Mouse (Mus musculus): ENCODE measurements around the gene Jchain. TPM values are rescaled to one million over a fixed set of nuclear protein-coding genes. Genes with fewer than 3 reads are reported as not detected.
A peak's percentile ranks its signal among the peaks of the same experiment; 100 is the strongest.
"Not testable (repeated sequence)": the region's sequence is repeated elsewhere in the genome, so short reads cannot be mapped to it uniquely, and the experiment has no call there.

Gene Jchain
- total RNA-seq (2021): under 1 TPM in 1 of 2 experiments, not detected in 1; 0.38 TPM

DNA sequence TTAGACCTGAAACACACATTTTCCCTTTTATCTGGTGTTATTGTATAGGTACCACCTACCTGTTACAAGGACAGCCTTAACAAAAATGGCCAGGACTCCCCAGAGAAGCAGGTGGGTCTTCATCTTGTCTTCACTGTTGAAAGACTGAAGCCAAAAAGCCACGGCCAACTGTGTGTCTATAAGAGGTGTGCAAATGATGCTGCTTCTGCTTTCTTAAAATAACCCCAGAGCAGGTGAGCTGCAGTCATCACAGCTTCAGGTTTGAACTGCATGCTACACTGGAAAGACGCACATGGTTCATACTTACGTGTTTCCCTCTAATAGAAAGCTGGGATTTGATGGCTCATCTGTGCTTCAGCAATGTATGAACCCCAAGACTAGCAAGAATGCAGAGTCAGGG lies at the start of gene Jchain:
Gene Jchain, minus strand, starts transcription at position 235 of the 400 bp plus-strand sequence.
- intact Hi-C loops (cut with DNase I): no loop called here

DNA sequence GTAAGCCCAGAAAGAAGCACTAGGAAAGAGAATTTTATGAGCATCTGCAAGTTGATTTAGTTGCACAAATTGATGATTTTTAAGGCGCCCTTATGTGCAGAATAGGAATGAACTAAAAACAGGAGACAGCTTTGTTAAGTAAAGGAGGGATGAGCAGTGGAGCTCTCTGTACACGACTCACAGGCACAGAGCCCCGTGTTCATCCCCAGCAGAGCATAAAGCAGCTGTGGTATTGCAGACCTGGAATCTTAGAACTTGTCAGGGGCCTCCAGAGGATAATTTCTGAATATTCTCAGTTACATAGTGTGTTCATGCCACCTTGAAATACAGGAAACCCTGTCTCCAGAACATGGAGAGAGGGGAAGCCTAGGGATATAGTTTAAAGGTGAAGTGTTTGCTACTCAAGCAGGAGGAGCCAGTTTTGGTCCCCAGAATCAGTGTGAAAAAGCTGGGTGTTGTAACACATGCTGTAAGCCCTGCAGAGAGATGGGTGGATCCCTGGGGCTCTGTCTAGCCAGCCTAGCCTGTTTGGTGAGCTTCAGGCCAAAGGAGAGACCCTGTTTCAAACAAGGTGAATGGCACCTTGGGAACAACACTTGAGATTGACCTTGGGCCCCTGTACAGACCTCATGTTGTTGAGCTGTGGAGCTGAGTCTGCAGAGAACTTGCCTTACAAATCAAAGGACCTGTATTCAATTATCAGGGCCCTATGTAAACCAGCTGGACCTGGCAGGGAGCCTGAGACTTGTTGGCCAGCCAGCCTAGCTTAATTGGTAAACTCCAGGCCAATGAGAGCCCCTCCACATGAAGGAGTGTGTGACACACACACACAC lies 48.0 kb upstream of the Jchain start:
- intact Hi-C loops (cut with DNase I): no loop called here
- DNase-seq: no peak

More for the DNA sequence above, at the start of gene Jchain:
- no peak for DNase-seq

- DNase-seq: no peak
- intact Hi-C loops (cut with DNase I): no loop called here
Observed at GRCm38 (mm10) chr5:88574829-88575228, 47.1 kb upstream of the Jchain start.

- intact Hi-C loops (cut with DNase I): loop anchor here (5.0 kb wide), 2 partner anchors 108 to 193 kb away; partner anchors contain the start of genes Dck and Grsf1
Observed at GRCm38 (mm10) chr5:88569541-88569940, 41.9 kb upstream of the Jchain start.

DNA sequence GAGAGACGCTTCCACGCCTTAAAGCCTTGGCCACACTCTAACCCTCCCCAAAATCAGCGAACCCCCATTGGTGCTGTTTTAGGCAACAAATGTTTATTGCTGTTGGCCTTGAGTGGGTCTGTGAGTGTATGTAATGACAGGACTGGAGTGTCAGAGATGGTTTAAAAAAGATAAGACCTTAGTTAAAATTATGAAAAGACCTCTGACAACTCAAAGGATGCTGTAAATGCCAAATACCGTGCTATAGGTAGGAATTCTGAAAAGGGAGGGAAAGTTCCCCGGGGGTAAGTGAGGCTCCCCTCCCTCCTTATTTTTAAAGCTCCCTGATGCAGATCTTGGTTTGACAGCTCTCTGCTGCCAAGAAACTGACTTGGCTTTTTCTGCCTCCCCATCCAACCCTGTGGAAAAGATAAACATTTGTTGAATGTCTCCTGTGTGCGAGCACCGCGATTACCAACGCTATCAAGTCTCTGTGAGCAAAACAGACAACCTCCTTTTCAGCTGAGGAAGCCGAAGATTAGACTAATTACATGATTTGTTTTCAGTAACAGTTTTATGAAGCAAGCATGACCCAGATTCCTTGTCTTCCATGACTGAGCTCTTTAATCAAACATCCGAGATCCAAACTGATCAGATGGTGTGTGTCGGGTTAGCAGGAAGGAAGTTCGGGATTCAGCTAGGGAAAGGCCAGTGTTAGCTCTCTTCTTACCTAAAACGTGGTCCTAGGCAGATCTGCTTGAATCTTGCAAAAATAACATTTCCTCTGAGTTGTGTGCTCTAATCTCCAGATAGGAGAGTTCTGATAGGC lies 38.5 kb upstream of the Jchain start:
- DNase-seq: no peak
- intact Hi-C loops (cut with DNase I): loop anchor here (5.0 kb wide), 2 partner anchors 111 to 196 kb away; partner anchors contain the start of genes Dck and Grsf1

More at GRCm38 (mm10) chr5:88569541-88569940, 41.9 kb upstream of the Jchain start:
- no peak for DNase-seq

DNA sequence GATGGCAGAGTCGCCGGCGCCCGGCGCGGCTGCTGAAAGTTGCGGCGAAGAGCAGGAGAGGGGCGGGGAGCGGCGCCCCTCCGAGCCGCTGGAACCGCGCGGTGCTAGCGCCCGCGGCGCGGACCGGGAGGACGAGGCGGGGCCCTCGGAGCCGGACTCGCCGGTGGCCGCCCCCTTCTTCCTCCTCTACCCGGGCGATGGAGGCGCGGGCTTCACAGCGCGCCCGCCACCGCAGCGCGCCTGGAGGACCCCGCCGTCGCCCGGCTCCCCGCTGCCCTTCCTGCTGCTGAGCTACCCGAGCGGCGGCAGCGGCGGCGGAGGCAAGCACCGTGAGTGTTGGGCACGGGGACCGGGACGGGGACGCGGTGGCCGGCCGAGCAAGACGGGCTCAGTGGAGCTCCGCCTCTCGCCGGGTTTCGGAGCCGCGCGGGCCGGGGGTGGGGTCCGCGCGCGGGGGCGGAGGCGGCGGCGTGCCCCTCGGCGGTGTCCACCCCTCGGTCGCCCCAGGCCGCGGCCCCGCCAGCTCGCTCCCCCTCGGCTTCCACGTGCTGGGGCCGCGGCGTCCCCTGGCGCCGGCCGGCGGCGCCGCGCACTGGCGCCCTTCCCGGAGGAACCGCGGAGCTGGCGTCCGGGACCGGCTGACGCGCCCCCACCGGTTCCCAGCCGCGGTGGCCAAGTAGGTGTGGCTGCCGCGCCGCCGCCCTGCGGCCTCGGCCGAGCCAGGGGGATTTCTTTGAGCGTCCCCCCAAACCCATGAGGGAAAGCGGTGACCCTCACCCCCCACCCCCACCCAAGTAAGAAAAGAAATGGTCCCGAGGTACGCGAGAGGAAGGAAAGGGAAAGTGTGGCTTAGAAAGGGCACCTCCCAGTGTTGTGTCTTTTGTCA lies 37.7 kb upstream of the Jchain start:
- DNase-seq: peak; percentile 79 to 87
- intact Hi-C loops (cut with DNase I): loop anchor here (5.0 kb wide), 2 partner anchors 112 to 197 kb away; partner anchors contain the start of genes Dck and Grsf1

DNA sequence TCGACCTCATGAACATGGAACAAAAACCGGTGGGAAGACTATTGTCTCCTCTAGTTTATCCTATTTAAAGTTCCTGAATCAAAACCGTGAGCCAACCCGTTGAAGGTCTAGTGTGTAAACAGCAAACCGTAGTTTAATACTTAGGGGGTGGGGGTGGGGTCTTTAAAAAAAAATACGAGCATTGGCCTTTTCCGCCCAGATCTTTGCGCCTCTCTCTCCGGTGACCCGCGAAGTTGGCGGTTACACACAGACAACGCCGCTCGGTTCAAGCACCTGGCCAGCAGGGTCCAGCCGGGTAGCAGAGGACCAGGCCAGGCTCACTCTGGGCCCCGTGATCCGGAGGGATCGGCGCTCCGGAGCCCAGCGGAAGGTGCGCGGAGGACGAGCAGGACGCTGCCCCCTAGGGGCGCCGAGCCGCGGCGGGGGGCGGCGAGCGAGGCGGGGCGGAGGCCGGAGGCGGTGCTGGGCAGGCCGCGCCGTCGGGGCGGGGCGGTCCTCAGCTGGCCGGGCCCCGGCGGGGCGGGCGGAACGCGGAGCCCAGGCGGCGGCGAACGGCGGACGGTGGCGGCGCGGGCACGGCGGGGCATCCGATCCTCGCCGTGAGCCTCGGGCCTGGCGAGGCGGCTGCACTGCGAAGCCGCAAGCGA lies 36.9 kb upstream of the Jchain start, which contains the start of gene Rufy3:
Gene Rufy3, plus strand, starts transcription at position 540 of the 647 bp plus-strand sequence.
- intact Hi-C loops (cut with DNase I): loop anchor here (5.0 kb wide), 2 partner anchors 113 to 198 kb away; partner anchors contain the start of genes Dck and Grsf1
- peak; percentile 89 to 92 for DNase-seq

GRCm38 (mm10) chr5:88562863-88563780 lies 35.4 kb upstream of the Jchain start:
- no peak for DNase-seq
- intact Hi-C loops (cut with DNase I): no loop called here

- intact Hi-C loops (cut with DNase I): no loop called here
- no peak for DNase-seq
Observed at GRCm38 (mm10) chr5:88561080-88561814, 33.6 kb upstream of the Jchain start.

DNA sequence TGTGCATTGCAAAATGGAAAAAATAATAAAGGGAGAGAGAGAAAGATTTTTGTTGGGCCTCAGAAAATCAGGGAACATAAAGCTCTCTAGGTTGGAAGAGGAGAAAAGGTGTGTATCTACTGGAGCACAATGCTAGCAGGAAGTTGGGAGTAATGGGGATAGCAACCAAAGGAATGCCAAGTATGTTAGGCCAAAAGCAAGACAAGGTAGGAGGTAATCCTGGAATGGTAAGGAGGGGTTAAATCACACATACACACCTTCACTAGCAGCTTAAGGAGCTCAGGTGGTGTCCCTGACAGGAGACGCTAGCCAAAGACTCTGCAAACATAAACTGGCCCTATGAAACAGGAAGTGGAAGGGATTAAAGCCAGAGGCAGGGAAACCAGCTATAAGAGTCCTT lies 31.3 kb upstream of the Jchain start:
- intact Hi-C loops (cut with DNase I): loop anchor here (5.0 kb wide), 1 partner anchor 163 kb away; the partner anchor contains the start of gene Mob1b
- DNase-seq: no peak

DNA sequence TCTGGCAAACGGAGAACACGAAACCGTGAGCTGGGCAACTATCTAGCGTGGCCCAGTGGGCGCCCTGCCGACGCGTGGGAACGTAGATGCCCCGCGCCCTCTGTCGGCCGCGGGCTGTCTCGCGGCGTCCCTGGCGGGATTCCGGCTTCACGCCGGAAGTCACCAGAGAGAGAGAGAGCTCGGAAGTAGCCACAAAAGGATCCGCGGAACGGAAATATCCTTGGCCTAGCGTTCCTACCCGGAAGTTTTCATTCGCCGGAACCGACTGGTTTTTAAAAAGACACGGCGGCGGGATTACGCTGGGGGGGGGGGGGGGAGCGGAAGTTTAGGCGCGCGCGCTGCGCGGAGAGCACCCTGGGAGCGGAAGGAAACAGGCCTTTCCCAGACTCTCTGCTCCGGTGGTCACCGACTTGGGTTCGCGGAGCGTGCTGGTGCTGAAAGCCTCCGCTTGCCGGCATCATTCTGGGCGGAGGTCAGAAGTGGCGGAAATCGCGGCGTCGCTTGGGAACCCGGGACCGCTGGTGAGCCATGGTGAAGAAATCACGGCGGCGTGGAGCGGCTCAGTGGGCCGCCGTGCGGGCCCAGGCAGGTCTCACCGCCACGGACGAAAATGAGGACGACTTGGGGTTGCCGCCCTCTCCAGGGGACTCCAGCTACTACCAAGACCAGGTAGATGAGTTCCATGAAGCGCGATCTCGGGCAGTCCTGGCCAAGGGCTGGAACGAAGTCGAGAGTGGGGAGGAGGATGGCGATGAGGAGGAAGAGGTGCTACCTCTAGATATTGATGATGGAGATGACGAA lies 26.6 kb upstream of the Jchain start, which contains the start of gene Utp3:
Gene Utp3, plus strand, starts transcription at position 377 of the 801 bp plus-strand sequence.
- intact Hi-C loops (cut with DNase I): no loop called here
- DNase-seq: peak; percentile 94 to 95

GRCm38 (mm10) chr5:88553271-88554085 lies 25.8 kb upstream of the Jchain start:
- intact Hi-C loops (cut with DNase I): no loop called here
- DNase-seq: no peak

GRCm38 (mm10) chr5:88545536-88545935 lies 17.8 kb upstream of the Jchain start:
- intact Hi-C loops (cut with DNase I): no loop called here
- DNase-seq: no peak

DNA sequence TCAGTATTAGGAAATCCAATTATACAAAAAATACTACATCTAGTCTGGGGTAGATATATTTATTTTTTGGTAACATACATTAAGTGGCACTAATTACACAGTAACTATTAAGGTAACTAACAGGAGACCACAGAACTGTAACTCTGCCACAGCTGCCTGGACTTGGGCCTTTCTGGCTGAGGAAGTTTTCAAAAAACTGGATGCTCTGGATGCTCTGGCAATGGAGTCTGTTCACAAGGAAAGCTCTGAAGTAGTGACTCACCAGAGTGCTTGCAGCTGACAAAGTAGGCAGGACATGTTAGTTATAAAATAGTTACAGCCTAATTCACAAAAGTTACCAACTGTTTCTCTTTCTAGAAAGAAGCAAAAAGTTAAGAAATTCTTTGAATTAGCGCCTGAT lies 16.7 kb upstream of the Jchain start:
- DNase-seq; intact Hi-C loops (cut with DNase I): not testable (repeated sequence)

DNA sequence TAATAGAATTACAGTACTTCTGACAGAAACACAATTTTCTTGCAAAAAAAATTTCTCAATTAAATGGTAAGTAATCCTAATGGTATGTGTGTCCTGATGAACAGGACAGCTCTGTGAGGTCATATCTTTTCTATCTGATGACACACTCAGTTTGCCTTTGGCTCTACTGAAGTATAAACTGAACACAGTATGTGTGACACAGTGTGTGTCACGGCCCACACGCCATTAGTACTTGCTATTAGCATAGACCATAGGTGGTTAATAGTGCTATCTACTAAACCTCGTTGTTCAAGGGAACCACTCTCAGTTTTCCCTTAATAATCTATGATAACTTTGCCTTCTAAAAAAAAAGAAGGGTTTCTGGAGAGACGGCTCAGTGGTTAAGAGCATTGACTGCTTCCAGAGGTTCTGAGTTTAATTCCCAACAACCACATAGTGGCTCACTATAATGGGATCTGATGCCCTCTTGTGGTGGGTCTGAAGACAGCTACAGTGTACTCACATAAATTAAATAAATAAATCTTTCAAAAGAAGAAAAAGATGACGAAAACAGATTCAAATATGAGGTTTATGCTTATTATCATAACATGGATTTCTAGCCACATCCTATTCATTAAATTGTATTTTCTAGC lies 15.1 kb upstream of the Jchain start:
- peak; percentile 26 to 41 for DNase-seq
- intact Hi-C loops (cut with DNase I): no loop called here

Data from heart, postnatal 36 days (tissue).